Mouse (Mus musculus): ENCODE results near the gene Zbtb8b. TPM values are rescaled to one million over a fixed set of nuclear protein-coding genes. Genes with fewer than 3 reads are reported as not detected.

Gene Zbtb8b
- polyA plus RNA-seq, 1 experiment from 2014 or later: 1.3 TPM

DNA sequence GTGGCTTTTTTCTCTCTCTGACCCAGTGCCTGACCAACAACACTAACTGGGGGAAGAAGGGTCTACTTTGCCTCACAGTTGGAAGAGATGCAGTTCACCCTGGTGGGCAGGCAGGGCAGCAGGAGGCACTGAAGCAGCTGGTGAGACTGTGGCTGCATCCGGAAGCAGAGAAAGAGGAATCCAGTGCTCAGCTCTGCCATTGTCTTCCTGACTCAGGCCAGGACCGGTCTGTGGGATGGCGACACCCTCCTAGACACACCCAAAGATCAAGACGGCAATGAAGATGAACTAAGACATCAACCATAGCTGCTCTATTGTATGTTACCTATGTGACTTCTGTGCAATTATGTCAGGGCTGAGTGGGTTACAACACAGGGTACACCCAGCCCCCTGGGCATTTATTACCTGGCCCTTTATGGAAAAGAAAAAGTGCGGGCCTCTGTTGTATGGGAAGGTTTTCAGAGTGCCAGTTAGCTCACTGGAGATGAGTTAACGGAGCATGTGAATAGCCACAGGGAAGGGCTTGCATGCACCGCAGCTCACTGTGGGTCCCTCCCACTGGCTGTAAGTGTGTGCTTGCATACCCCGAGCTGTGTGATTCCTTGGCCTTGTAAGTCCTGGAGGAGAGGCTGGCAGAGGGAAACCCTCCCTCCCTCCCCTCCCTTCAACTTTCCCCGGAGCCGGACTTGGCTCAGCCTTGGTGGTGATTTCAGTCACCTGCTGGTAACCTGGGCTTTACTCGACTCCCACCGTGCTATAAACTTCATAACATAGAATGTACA lies 46.4 kb downstream of the Zbtb8b start:
- Histone ChIP-seq H3K4me1 (ENCODE audit: insufficient read depth) (0 out of 2 replicates have a peak, but pooled peaks cover 2% of the 10 kb centered on the region), H3K36me3 (ENCODE audit: insufficient read depth) (no peaks in the 10 kb centered on the region), H3K4me3 (ENCODE audit: low read depth, low read length) (no peak overlapping the region), H3K27ac (ENCODE audit: low read depth) (no peak overlapping the region), H3K27me3 (ENCODE audit: insufficient read depth, low read length) (no peaks in the 10 kb centered on the region), H3K4me2 (no peak overlapping the region), H3K9ac (no peak overlapping the region), H3K9me3 (ENCODE audit: low read depth, low read length) (no peaks in the 10 kb centered on the region)
- ATAC-seq (ENCODE audit: insufficient read depth) (peak; percentile 79), DNase-seq (no peak)
- no peak for TF ChIP-seq CTCF (IDR thresholded peaks at IDR 0.05; ENCODE audit: low read depth)
- WGBS: 39% methylated on average over 12 of the region's 12 CpGs

DNA sequence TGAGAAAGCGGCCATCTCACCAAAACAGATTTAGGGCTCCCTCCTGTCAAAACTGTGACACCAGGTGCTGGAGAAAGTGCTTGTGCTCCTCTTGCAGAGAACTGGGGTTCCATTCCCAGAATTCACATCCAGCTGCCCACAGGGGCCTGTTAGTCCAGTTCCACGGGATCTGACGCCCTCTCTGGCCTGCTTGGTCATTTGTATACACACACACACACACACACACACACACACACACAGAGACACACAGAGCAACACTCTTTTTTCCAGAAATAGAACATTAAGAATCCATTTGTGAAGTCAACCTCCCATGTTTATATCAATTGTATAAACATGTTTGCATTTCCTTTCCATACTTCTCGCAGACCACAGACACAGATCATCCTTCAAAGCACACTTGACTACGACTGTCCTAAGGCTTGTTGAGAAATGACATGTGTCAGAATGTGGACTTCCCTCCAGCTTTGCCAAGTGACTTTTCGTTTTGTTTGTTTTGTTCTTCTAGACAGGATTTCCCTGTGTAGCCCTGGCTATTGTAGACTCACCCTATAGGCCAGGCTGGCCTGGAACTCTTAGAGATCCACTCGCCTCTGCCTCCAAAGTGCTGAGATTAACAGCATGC lies 49.6 kb downstream of the Zbtb8b start:
- WGBS: 53% methylated on average over 7 of the region's 7 CpGs
- Histone ChIP-seq H3K9ac (no peak overlapping the region), H3K9me3 (ENCODE audit: low read depth, low read length) (no peaks in the 10 kb centered on the region), H3K27ac (ENCODE audit: low read depth) (no peak overlapping the region), H3K4me3 (ENCODE audit: low read depth, low read length) (no peak overlapping the region), H3K4me1 (ENCODE audit: insufficient read depth) (0 out of 2 replicates have a peak, but pooled peaks cover 2% of the 10 kb centered on the region), H3K4me2 (no peak overlapping the region), H3K27me3 (ENCODE audit: insufficient read depth, low read length) (no peaks in the 10 kb centered on the region), H3K36me3 (ENCODE audit: insufficient read depth) (no peaks in the 10 kb centered on the region)
- ATAC-seq (ENCODE audit: insufficient read depth) (no peak), DNase-seq (peak; percentile 64)
- TF ChIP-seq CTCF (IDR thresholded peaks at IDR 0.05; ENCODE audit: low read depth): no peak

DNA sequence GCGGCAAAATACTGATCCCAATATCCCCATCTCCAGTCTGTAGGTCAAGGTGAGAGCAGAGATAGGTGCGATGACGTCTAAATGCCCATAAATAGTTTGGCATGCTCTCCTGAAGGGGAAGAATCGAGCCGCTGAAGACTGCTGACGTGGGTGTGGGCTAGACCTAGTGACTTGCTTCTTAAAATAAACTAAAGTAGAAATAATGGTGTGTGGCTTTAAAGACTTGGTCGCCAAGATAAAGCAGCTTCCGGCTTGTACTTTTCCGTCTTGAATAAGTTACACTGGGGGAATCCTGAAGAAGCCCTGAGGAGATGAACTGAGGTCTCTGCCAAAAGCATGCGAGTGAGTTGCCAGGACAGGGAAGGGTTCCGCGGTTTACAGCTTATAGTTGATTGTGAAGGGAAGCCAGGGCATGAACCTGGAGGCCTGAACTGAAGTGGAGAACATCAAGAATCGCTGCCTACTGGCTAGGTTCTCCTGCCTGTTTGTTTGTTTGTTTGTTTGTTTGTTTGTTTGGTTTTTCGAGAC lies 50.4 kb downstream of the Zbtb8b start:
- ATAC-seq (ENCODE audit: insufficient read depth) (no peak), DNase-seq (peak; percentile 34)
- no peak for TF ChIP-seq CTCF (IDR thresholded peaks at IDR 0.05; ENCODE audit: low read depth)
- H3K27me3 ChIP-seq (ENCODE audit: insufficient read depth, low read length): no peaks in the 10 kb centered on the region
- 64% methylated on average over 14 of the region's 14 CpGs for WGBS
- H3K9ac ChIP-seq: no peak overlapping the region
- H3K9me3 ChIP-seq (ENCODE audit: low read depth, low read length): no peaks in the 10 kb centered on the region
- H3K36me3 ChIP-seq (ENCODE audit: insufficient read depth): no peaks in the 10 kb centered on the region
- no peak overlapping the region for H3K4me3 ChIP-seq (ENCODE audit: low read depth, low read length)
- H3K4me2 ChIP-seq: no peak overlapping the region
- H3K27ac ChIP-seq (ENCODE audit: low read depth): no peak overlapping the region
- H3K4me1 ChIP-seq (ENCODE audit: insufficient read depth): 0 out of 2 replicates have a peak, but pooled peaks cover 2% of the 10 kb centered on the region

DNA sequence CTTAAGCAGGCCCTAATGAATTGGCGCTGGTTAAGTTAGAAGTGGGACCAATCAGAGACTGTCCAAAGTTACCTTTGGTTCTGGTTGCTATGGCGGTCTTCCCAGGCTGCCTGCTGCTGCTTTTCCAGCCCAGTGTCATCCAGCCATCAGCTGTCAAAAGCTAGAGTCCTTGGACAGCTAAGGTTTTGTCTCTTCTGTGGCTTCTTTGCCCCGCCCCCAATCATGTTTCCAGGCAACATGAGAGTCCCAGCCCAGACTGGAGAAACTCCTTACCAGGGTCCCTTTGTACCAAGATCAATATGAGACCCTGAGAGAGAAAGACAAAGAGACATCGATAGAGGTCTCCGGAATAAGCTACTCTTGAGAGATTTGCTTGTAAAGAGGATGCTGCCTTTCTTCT lies 52.2 kb downstream of the Zbtb8b start:
- no peak overlapping the region for H3K4me2 ChIP-seq
- no peak overlapping the region for H3K27ac ChIP-seq (ENCODE audit: low read depth)
- ATAC-seq (ENCODE audit: insufficient read depth) (no peak), DNase-seq (no peak)
- H3K4me3 ChIP-seq (ENCODE audit: low read depth, low read length): no peak overlapping the region
- no peaks in the 10 kb centered on the region for H3K36me3 ChIP-seq (ENCODE audit: insufficient read depth)
- no peaks in the 10 kb centered on the region for H3K9me3 ChIP-seq (ENCODE audit: low read depth, low read length)
- H3K9ac ChIP-seq: no peak overlapping the region
- no peak for TF ChIP-seq CTCF (IDR thresholded peaks at IDR 0.05; ENCODE audit: low read depth)
- WGBS: 78% methylated on average over 5 of the region's 5 CpGs
- H3K4me1 ChIP-seq (ENCODE audit: insufficient read depth): peaks cover 5% of the 10 kb centered on the region; the same call in 1 of the 2 replicates
- H3K27me3 ChIP-seq (ENCODE audit: insufficient read depth, low read length): no peaks in the 10 kb centered on the region

DNA sequence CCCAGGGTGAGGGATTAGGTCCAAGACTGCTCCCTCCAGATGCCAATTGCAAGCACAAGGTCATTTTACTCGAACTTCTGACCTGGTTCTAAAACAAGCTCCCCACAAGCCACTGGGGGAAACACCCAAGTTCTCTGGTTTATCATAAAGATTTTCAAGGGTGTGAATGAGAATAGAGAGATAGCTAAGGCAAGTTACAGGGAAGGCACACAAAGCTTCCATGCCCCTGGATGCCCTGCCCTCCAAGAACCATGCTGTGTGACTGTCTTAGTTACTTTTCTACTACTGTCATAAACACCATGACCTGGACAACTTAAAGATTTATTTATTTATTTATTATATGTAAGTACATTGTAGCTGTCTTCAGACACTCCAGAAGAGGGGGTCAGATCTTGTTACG lies 53.7 kb downstream of the Zbtb8b start:
- Histone ChIP-seq H3K9ac (no peak overlapping the region), H3K4me2 (no peak overlapping the region), H3K4me1 (ENCODE audit: insufficient read depth) (peaks cover 5% of the 10 kb centered on the region; the same call in 1 of the 2 replicates), H3K4me3 (ENCODE audit: low read depth, low read length) (no peak overlapping the region), H3K27ac (ENCODE audit: low read depth) (no peak overlapping the region), H3K9me3 (ENCODE audit: low read depth, low read length) (no peaks in the 10 kb centered on the region), H3K36me3 (ENCODE audit: insufficient read depth) (no peaks in the 10 kb centered on the region), H3K27me3 (ENCODE audit: insufficient read depth, low read length) (no peaks in the 10 kb centered on the region)
- no peak for TF ChIP-seq CTCF (IDR thresholded peaks at IDR 0.05; ENCODE audit: low read depth)
- ATAC-seq (ENCODE audit: insufficient read depth): no peak
- 44% methylated on average over 1 of the region's 2 CpGs for WGBS
- DNase-seq: no peak

DNA sequence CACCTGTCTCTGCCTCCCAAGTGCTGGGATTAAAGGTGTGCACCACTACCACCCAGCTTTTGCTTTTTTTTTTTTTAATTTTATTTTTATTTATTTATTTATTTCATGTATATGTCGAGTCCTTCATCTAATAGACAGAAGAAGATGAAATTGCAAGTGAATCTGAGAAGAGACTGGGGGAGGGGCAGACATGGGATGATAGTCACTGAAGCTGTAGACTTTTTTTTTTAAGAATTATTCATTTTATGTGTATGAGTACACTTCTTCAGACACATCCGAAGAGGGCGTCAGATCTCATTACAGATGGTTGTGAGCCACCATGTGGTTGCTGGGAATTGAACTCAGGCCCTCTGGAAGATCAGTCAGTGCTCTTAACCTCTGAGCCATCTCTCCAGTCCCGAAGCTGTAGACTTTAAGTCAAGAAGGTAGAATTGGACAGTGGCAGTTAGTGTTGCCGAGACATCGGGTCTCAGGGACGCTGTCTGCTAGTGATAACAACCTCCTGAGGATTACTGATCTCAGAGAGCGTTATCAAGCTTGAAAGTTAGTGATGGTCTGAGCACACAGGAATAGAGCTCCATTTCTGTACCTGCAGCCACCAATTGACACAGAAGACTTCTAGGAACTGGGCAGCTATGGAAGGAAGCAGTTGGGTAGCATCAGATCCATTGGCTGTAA lies 54.2 kb downstream of the Zbtb8b start:
- WGBS: 84% methylated on average over 8 of the region's 8 CpGs
- no peak for ATAC-seq (ENCODE audit: insufficient read depth)

DNA sequence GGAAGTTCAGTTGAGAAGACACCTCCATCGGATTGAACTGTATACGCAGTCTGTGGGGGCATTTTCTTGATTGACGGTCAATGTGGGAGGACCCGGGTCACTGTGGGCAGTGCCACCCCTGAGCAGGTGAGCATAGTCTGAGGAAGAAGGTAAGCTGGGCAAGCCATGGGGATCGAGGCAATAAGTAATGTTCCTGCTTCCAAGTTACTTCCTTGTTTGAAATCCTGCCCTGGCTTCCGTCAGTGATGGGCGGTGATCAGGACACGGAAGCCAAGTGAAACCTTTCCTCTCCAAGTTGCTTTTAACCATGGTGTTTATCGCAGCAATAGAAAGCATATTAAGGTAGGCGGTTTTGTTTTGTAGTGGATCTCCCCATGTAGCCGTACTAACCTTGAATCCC lies 55.0 kb downstream of the Zbtb8b start:
- Histone ChIP-seq H3K4me2 (no peak overlapping the region), H3K4me1 (ENCODE audit: insufficient read depth) (peaks cover 5% of the 10 kb centered on the region; the same call in 1 of the 2 replicates), H3K4me3 (ENCODE audit: low read depth, low read length) (no peak overlapping the region), H3K9me3 (ENCODE audit: low read depth, low read length) (no peaks in the 10 kb centered on the region), H3K9ac (no peak overlapping the region), H3K36me3 (ENCODE audit: insufficient read depth) (no peaks in the 10 kb centered on the region), H3K27me3 (ENCODE audit: insufficient read depth, low read length) (no peaks in the 10 kb centered on the region), H3K27ac (ENCODE audit: low read depth) (no peak overlapping the region)
- no peak for ATAC-seq (ENCODE audit: insufficient read depth)
- DNase-seq: no peak
- WGBS: 85% methylated on average over 11 of the region's 11 CpGs
- no peak for TF ChIP-seq CTCF (IDR thresholded peaks at IDR 0.05; ENCODE audit: low read depth)

More for the DNA sequence above, 54.2 kb downstream of the Zbtb8b start:
- Histone ChIP-seq H3K4me1 (ENCODE audit: insufficient read depth) (peaks cover 5% of the 10 kb centered on the region; the same call in 1 of the 2 replicates), H3K9me3 (ENCODE audit: low read depth, low read length) (no peaks in the 10 kb centered on the region), H3K4me3 (ENCODE audit: low read depth, low read length) (no peak overlapping the region), H3K4me2 (no peak overlapping the region), H3K36me3 (ENCODE audit: insufficient read depth) (no peaks in the 10 kb centered on the region), H3K27me3 (ENCODE audit: insufficient read depth, low read length) (no peaks in the 10 kb centered on the region), H3K27ac (ENCODE audit: low read depth) (no peak overlapping the region), H3K9ac (no peak overlapping the region)
- no peak for TF ChIP-seq CTCF (IDR thresholded peaks at IDR 0.05; ENCODE audit: low read depth)
- DNase-seq: no peak

Measured in lung, embryonic 14.5 days (tissue).